Mouse (Mus musculus) lung, postnatal 0 days (tissue): ENCODE measurements around the gene Rassf7.

Experiments
- CTCF ChIP-seq: IDR thresholded peaks from 2 replicates; pipeline ENCODE4 v1.5.1; 2016; ENCODE audit warnings: antibody characterized with exemption, mild to moderate bottlenecking
- EP300 ChIP-seq: IDR thresholded peaks from 2 replicates; pipeline ENCODE4 v1.6.1; 2016; ENCODE audit warnings: antibody characterized with exemption, mild to moderate bottlenecking, control low read depth

DNA sequence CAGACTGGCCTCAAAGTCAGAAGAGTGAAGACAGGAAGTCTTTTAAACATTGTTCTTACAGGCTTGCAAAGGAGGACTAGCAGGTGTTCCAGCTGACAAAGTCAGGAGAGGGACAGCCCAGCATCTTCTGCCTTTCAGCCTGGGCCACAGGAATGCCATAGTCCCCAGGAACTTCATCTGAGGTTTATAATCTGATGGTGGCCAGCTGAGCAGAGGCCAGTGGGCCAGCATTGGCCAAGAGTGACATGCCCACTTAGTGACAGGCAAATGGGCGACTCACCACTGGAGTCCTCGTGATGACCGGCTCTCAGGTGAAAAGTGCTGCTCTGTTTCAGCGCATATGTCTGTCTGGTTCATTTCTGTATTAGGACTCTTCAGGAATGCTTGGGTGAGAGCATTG lies 14.9 kb downstream of the Rassf7 start:
- TF ChIP-seq CTCF (no peak), EP300 (no peak)
